Mouse (Mus musculus): ENCODE measurements around the gene Fam136a.
A peak's percentile ranks its signal among the peaks of the same experiment; 100 is the strongest.

Gene Fam136a

GRCm38 (mm10) chr6:86396581-86397256 is 31.3 kb downstream of the Fam136a start, which contains the start of gene Pcyox1:
Gene Pcyox1 (minus strand): TSS chr6:86397154.
- DNase-seq (ENCODE audit: low spot score in 2 of 2) = peak; percentile 78 to 84

DNA sequence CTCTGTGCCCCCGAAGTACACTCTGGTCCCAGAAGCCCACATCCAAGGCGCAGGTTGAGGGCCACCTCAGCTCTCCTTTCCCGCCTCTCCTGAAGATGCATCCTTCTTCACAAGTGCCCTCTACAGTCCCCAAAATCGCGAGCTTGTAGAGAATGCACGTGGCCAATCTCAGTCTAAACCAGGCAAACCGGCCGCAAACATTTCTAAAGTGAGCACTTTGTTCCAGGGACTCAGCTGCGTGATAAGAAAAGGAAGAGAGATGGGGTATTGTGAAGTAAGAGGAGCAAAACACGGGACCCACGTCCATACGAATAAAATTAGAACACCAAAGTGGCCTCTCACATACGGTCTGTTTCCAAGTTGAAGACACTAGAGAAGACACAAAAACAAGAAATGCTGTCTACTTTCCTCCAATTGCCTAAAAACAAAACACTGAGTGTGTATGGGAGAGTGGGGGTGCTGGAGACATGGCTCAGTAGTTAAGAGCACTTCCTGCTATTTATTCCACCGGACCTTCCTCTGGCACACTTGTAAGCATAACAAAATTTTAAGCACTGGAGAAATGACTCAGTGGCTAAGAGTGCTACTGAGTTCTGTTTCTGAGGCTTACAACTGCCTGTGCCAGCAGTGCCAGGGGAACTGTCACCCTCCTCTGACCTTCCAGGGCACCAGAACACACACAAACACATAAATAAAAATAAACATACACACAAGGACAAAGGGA is 32.0 kb downstream of the Fam136a start:
- DNase-seq (ENCODE audit: low spot score in 2 of 2) = no peak

DNA sequence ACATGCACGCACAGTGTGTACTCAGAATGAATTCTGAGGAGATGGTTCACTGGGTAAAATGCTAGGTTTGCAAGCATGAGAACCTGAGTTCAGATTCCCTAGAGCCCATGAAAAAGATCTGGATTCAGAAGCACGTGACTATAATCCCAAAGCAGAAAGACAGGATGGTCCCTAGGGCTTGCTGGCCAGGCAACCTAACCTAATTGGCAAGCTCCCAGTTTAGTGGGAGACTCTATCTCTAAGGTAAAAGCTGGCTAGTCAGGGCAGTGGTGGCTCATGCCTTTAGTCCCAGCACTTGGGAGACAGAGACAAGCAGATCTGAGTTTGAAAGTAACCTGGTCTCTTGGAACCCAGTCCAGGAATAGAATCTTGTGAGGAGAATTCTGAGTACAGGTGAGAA is 33.5 kb downstream of the Fam136a start:
- DNase-seq (ENCODE audit: low spot score in 2 of 2) = no peak

DNA sequence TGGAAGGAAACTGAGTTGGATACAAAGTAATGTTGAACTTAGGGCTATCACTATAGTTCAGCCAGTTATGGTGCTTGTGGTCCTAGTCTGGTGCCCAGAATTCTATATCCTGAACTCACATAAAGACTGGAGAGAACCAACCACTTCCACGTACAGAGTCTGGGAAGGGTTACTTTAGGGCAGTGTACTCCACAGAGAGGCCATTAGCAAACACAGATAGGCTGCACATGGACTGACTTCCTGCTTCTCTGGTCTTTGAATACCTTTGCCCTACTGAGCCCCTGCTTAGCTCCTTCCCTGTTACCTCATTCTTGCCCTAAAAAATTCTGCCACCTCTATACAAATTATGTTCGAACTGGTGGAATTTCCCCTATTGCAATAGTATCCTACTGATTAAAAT is 34.5 kb downstream of the Fam136a start:
- DNase-seq (ENCODE audit: low spot score in 2 of 2) = no peak

DNA sequence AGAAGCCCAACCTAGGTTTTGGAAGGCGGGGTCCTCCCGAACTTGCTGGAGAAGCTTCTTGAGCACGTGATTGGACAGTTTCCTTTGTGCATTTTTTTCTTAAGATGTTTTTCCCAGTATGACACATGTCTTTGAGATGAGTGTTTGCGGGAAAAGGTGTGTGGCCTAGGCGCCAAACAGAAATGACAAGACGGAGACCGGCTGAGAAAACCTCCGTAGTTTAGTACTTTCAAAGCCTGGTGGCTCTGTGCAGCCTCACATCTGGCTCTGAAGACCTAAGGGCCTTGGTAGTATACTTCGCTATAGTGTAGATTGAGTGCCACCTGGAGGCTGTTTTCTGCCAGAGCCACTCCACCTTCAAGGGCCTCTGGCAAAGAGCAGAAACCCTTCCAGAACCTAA is 35.5 kb downstream of the Fam136a start:
- peak; percentile 32 to 38 for DNase-seq (ENCODE audit: low spot score in 2 of 2)

GRCm38 (mm10) chr6:86402681-86403607 is 37.5 kb downstream of the Fam136a start:
- no peak for DNase-seq (ENCODE audit: low spot score in 2 of 2)

GRCm38 (mm10) chr6:86403728-86404099 is 38.3 kb downstream of the Fam136a start:
- peak; percentile 84 for DNase-seq (ENCODE audit: low spot score in 2 of 2)

DNA sequence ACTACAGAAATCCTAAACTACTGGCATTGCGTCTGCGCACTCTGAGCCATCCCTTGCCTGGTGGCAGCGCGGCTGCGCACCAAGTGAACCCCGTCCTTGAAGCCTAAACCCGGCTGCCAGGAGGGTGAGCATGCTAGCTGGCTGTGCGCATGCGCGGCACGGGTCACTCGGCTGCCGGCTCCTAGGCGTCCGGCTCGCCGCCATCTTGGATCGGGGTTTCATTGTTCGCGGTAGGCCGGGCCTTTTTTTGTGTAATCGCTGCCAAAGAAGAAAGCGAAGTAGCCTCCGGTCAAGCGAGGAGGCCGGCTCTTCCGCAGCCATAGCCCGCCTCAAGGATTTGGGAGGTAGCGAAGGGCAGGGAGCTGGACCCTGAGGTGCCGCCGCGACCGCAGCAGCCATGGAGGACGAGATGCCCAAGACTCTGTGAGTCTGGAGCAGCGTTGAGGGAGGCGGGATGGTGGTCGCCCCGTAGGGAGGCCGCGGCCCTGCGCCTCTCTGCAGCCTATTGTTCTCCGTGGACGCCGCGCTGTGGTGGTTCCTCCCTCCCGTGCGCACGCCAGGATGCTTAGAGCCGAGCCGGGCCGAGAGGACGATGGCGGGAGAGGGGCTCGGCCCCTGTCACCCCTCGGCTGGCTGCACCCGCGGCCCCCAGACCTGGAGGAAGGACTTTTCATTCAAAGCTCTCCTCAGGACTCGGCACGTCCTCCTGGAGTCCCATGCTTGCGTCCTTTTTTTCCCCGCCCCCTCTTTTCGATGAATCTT is 38.8 kb downstream of the Fam136a start, which contains the start of gene Tia1:
TSS of gene Tia1 (plus strand) at position 120 of the 762 bp plus-strand sequence.
- peak; percentile 95 to 97 for DNase-seq (ENCODE audit: low spot score in 2 of 2)

DNA sequence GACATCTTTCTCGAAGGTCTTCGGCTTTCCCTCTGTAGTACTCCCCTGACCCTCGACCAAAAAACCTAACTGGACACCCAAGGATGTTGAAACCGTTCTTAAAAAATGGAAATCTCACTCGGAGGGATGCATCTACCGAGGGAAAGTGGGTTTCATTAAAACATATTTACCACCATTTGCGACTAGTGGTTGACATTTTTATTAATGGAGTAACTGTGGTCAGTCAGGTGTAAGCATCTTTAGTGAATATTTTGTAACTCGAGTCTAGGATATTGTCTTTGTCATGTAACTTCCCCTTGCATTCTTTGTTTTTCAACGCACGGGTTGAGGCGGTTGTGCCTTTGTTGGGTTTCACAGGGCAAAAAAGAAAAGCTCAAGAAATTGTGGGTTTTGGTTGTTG is 39.5 kb downstream of the Fam136a start:
- no peak for DNase-seq (ENCODE audit: low spot score in 2 of 2)

DNA sequence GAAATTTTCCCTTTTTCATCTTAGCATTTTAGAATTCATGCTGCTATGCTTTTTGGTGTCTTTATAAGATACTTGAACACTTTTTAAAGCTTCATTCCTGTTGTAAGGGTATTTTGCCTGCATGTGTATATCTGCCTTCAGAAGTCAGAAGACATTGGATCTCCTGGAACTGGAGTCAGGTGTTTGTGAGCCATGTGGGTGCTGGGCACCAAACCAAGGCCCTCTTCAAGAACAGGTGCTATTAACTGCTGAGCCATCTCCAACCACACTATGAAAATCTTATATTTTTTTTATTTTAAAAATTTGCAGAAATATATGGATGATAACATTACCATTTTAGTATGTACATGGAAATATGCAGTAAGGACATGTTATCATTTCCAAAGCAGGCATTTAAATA is 40.9 kb downstream of the Fam136a start:
- no peak for DNase-seq (ENCODE audit: low spot score in 2 of 2)

DNA sequence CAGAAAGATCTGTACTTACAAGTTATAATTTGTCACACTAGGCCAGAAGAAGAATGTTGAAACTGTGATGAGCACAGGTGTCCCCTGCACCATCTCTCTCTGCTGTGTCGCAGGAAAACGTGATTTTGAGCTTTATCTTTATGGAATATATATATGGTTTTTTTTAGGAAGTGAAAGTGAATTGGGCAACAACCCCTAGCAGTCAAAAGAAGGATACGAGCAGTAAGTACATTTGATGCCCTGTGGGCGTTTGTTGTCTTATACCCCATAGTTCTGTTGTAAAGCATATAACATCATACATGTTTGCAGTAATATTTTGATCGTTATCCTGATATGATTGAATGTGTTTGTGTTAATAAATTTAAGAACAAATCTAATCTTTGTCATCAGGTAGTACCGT is 53.3 kb downstream of the Fam136a start:
- no peak for DNase-seq (ENCODE audit: low spot score in 2 of 2)

- no peak for DNase-seq (ENCODE audit: low spot score in 2 of 2)
These were observed 53.8 kb downstream of the Fam136a start for GRCm38 (mm10) chr6:86419239-86419638.
